Mouse (Mus musculus) hindbrain, embryonic 11.5 days (tissue): ENCODE results near the gene Hjurp. TPM values are rescaled to one million over a fixed set of nuclear protein-coding genes. Genes with fewer than 3 reads are reported as not detected.

ENCODE experiments used
- ATAC-seq: fragments of 200-750 bp; cut with Nextera tagmentation; 2 replicates; pipeline ENCODE4 v1.8.0; 2017; ENCODE audit warnings: mild to moderate bottlenecking, moderate TSS enrichment, moderate library complexity; ENCODE audit not compliant: low FRiP score
- DNase-seq: peaks from one replicate; pipeline ENCODE4 v3.0.0-alpha.2; 2015; ENCODE audit warnings: low spot score
- H3K27ac ChIP-seq: fragments of 300-500 bp; sonication (generic); 2 replicates; pipeline ENCODE4 v1.5.1; 2014; ENCODE audit warnings: mild to moderate bottlenecking, low read depth, low read length
- H3K27me3 ChIP-seq: fragments of 300-500 bp; sonication (generic); 2 replicates; pipeline ENCODE4 v1.6.1; 2014; ENCODE audit warnings: mild to moderate bottlenecking, low read length, moderate library complexity, mixed read lengths; ENCODE audit not compliant: control insufficient read depth, insufficient read depth
- H3K36me3 ChIP-seq: fragments of 300-500 bp; sonication (generic); 2 replicates; pipeline ENCODE4 v1.6.1; 2014; ENCODE audit warnings: mild to moderate bottlenecking, low read length, moderate library complexity, mixed read lengths; ENCODE audit not compliant: control insufficient read depth, insufficient read depth
- H3K4me1 ChIP-seq: fragments of 300-500 bp; sonication (generic); replicated peaks from 2 replicates; pipeline ENCODE4 v1.6.1; 2014; ENCODE audit warnings: low read length, mixed read lengths; ENCODE audit not compliant: control insufficient read depth, insufficient read depth
- H3K4me2 ChIP-seq: fragments of 300-500 bp; sonication (generic); replicated peaks from 2 replicates; pipeline ENCODE4 v1.6.1; 2014; ENCODE audit warnings: mild to moderate bottlenecking, low read depth, low read length
- H3K4me3 ChIP-seq: fragments of 300-500 bp; sonication (generic); 2 replicates; pipeline ENCODE4 v1.5.1; 2014; ENCODE audit warnings: low read depth, low read length
- H3K9ac ChIP-seq: fragments of 300-500 bp; sonication (generic); 2 replicates; pipeline ENCODE4 v1.6.1; 2014; ENCODE audit warnings: low read depth, low read length
- H3K9me3 ChIP-seq: fragments of 300-500 bp; sonication (generic); 2 replicates; pipeline ENCODE4 v1.6.1; 2016; ENCODE audit warnings: low read length; ENCODE audit not compliant: control insufficient read depth
- WGBS: fragments of 180-500 bp; shearing (Covaris S2); extraction: QIAGEN DNeasy Blood & Tissue Kit; methylation state at CpG from one replicate; pipeline ENCODE4 v1.1.7; 2014; 5-methylcytosine and 5-hydroxymethylcytosine counted together
- polyA plus RNA-seq: library from polyadenylated mRNA; unstranded; fragments of >200 nt; fragmentation: Nextera tagmentation; extraction: Ambion mirVana; gene quantifications from 2 replicates; pipeline ENCODE4 v1.2.1, GENCODE M21; 2014

Gene Hjurp
- polyA plus RNA-seq, result 126 and 136 TPM in 2 replicates

DNA sequence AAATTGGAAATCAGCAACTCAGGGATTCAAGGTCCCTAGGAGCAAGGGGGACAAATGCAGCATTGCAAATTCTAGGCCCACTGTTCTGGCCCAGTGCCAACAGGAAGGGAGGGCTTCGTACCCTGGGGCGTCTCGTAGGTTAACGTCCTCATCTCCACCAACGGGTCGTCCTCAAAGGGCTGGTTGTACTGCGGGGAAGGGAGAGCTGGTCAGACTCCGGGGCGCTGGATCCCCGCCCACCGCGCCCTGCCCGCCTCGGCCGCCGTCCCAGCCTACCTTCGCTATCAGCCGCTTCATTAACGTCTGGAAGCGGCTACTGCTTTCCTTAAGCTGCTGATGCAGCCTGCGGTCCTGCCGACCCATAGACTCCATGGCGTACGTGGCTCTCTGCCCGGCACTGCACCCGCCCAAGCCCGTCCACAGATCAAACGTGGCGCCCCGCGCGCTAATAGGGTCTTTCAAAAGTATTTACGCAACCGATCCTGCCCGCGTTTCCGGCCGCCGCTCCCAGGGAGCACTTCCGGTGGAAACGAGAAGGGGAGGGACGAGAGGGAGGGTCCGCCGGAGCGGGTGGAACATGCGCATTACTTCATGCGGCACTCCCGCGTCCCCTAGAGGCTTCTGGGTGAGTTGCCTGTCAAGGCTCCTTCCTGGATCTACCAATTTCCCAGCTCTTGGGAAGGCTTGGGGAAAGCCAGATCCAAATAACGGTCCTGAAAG, at the start of gene Hjurp, which contains the start of gene Trpm8:
Hjurp (minus strand) TSS at position 536 of the 720 bp plus-strand sequence.
Trpm8 (plus strand) TSS at position 564 of the 720 bp plus-strand sequence.
- Histone ChIP-seq H3K9ac (peak within 1 kb of the TSS; percentile 70), H3K9me3 (peaks cover 5% of the 10 kb centered on the region), H3K27ac (peak within 1 kb of the TSS; percentile 60), H3K4me2 (peak within 1 kb of the TSS; percentile 59), H3K27me3 (no peaks in the 10 kb centered on the region), H3K36me3 (peaks cover 24% of the 10 kb centered on the region), H3K4me1 (peaks cover 17% of the 10 kb centered on the region), H3K4me3 (peak within 1 kb of the TSS; percentile 60)
- 1% methylated on average over 50 of the region's 50 CpGs for WGBS
- DNase-seq (peak; percentile 100), ATAC-seq (peak; percentile 95)

DNA sequence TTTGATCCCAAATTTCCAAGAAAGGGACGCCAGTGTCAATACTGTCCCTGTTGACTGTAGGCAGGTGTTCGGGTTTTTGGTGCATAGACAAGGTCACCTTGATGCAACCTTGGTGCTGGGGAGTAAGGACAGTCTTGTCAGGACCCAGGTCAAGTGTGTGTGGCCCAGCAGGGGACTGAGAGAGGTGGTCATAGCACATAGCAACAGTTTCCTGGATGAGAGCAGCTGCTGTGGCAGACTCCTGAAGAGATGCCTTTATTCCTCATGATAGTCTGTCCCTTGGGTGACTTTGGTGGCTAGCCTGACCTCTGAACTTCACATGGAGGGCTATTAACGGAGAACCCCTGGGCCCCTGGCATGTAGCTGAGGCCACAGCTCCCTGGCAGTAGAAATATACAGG, 45.7 kb upstream of the Hjurp start:
- no peaks in the 10 kb centered on the region for H3K9me3 ChIP-seq
- WGBS, result 77% methylated on average over 3 of the region's 3 CpGs
- no peak overlapping the region for H3K4me3 ChIP-seq
- H3K4me1 ChIP-seq, result no peaks in the 10 kb centered on the region
- no peaks in the 10 kb centered on the region for H3K27me3 ChIP-seq
- no peak for DNase-seq
- H3K36me3 ChIP-seq, result no peaks in the 10 kb centered on the region
- no peak overlapping the region for H3K4me2 ChIP-seq
- no peak overlapping the region for H3K9ac ChIP-seq
- no peak overlapping the region for H3K27ac ChIP-seq
- ATAC-seq, result no peak

DNA sequence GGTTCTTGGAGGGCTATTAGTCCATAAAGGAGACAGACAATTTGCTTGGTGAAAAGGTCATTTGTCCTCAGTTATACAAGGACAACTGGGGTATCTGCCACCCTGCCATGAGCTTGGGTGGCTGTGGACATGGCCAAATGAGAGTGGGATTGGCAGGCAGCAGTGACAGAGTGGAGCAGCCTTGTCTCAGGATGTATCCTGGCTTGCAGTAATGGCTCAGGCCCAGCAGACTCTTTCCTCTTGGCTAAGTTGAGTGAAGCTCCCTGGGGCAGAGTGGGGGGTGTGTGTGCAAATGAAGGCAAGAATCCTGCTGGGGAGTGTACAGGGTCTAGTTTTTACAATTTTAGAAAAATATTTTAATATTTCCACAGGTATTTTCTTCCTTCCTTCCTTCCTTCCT, 44.7 kb upstream of the Hjurp start:
- DNase-seq (no peak), ATAC-seq (no peak)
- Histone ChIP-seq H3K9ac (no peak overlapping the region), H3K36me3 (no peaks in the 10 kb centered on the region), H3K4me2 (no peak overlapping the region), H3K4me1 (no peaks in the 10 kb centered on the region), H3K27ac (no peak overlapping the region), H3K27me3 (no peaks in the 10 kb centered on the region), H3K4me3 (no peak overlapping the region), H3K9me3 (no peaks in the 10 kb centered on the region)

DNA sequence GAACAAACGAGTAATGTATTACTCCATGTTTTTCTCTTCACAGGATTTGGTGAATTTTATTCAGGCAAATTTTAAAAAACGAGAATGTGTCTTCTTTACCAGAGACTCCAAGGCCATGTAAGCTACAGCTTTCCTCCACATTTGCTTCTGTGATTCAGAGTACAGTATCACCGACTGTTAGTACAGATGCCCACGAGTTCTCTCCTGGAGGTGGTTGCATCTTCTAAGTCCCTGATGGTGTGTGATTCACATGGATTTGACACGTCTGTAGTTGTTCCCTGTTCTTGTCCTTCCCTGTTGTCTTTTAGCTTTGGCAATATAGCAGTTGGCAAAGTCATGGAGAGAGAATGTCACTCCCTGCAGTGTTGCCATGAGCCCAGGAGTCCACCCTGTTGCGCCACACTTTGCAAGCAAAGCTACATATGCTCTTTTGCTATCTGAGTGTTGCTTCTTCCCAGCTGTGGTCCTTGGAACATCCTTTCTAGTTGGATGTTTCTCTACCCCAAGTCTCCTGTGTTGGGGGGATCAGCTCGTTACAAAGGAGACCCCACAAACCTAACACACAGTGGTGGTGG, 43.5 kb upstream of the Hjurp start:
- DNase-seq (no peak), ATAC-seq (no peak)
- no peak overlapping the region for H3K4me3 ChIP-seq
- H3K9me3 ChIP-seq, result no peaks in the 10 kb centered on the region
- no peak overlapping the region for H3K9ac ChIP-seq
- no peaks in the 10 kb centered on the region for H3K4me1 ChIP-seq
- no peak overlapping the region for H3K27ac ChIP-seq
- 79% methylated on average over 7 of the region's 7 CpGs for WGBS
- H3K27me3 ChIP-seq, result no peaks in the 10 kb centered on the region
- H3K4me2 ChIP-seq, result no peak overlapping the region
- H3K36me3 ChIP-seq, result no peaks in the 10 kb centered on the region

DNA sequence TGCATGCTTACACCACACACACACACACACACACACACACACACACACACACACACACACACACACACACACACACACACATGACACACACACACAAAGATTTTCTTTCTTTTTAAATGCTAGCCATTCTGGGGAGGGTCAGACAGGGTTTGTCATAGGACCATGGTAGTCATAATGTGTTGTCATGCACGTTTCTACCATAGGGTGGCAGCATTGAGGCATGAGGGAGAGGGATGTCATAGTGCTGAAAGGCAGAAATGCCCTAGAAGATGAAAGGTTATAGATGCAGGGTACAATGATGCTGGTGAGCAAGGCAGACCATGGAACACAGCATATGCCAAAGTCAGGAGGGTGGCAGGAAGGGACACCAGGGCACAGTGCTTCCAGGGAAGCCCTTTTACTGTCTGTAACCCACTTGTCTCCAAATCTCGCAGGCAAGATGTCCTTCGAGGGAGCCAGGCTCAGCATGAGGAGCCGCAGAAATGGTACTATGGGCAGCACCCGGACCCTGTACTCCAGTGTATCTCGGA, 41.2 kb upstream of the Hjurp start:
- Histone ChIP-seq H3K9me3 (no peaks in the 10 kb centered on the region), H3K4me2 (no peak overlapping the region), H3K27me3 (no peaks in the 10 kb centered on the region), H3K36me3 (no peaks in the 10 kb centered on the region), H3K27ac (no peak overlapping the region), H3K4me3 (no peak overlapping the region), H3K4me1 (no peaks in the 10 kb centered on the region), H3K9ac (no peak overlapping the region)
- ATAC-seq (no peak), DNase-seq (peak; percentile 83)
- 76% methylated on average over 6 of the region's 6 CpGs for WGBS

DNA sequence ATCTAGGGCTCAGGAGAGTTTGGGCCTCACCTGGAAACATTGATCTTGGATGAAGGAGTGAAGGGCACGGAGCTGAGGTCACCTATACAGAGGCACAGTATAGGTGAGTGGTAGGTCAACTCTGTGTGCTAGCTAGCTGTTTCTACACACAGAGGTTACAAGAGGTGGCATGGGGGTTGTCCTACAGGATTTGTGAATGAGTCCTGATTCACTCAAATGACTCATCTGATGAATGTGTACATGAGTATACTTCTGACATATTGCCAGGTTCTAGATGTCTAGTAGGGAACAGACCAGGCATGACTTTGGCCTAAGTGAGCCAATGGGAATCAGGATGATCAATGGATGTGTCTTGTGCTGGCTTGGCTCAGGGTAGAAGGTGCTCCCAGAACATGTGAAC, 39.8 kb upstream of the Hjurp start:
- H3K27me3 ChIP-seq, result no peaks in the 10 kb centered on the region
- no peak for DNase-seq

DNA sequence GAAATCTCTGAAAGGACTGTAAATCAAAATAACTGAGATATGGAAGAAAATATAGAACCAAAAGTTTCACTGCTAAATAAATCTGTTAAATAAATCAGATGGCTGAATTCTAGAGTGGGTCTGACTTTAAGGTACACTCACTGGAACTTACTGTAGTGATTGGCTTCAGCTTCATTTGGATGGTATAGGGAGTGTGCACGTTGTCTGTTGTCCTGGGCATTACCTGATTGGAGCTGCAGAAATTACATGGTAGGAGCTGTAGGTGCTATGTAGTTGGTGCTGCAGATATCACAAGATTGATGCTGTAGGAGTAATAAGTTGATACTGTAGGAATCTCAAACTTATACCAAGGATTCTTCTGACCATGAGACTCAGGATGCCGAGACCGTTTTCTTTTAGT, 32.9 kb upstream of the Hjurp start:
- Histone ChIP-seq H3K27me3 (no peaks in the 10 kb centered on the region), H3K4me3 (no peak overlapping the region), H3K4me1 (no peaks in the 10 kb centered on the region), H3K27ac (no peak overlapping the region), H3K4me2 (no peak overlapping the region), H3K9me3 (peaks cover 45% of the 10 kb centered on the region), H3K9ac (no peak overlapping the region), H3K36me3 (0 out of 2 replicates have a peak, but pooled peaks cover 2% of the 10 kb centered on the region)
- DNase-seq (peak; percentile 1), ATAC-seq (peak; percentile 36; the same call in 1 of the 2 replicates)
- WGBS, result 64% methylated on average over 3 of the region's 3 CpGs

More for the DNA sequence above, 39.8 kb upstream of the Hjurp start:
- no peak for ATAC-seq
- H3K27ac ChIP-seq, result no peak overlapping the region
- whole genome bisulfite sequencing, result 94% methylated on average over 1 of the region's 1 CpGs
- H3K4me1 ChIP-seq, result no peaks in the 10 kb centered on the region
- no peak overlapping the region for H3K4me2 ChIP-seq
- H3K9ac ChIP-seq, result no peak overlapping the region
- H3K36me3 ChIP-seq, result no peaks in the 10 kb centered on the region
- H3K4me3 ChIP-seq, result no peak overlapping the region
- no peaks in the 10 kb centered on the region for H3K9me3 ChIP-seq

DNA sequence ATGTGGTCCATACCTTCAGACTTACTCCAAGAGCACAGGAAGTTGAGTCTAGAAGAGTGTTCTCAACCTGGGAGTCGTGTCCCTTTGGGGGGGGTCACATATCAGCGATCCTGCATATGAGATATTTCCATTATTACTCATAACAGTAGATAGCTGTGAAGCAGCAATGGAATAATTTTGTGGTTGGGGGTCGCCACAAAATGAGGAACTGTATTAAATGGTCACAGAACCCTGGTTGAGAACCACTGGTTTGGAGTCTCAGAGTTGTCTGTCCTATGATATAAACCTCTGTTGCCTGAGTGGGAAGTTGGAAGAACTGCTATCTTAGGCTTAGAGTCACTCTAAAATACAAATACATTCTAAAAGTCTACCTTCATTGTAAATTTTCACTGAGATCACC, 32.5 kb upstream of the Hjurp start:
- H3K36me3 ChIP-seq, result 0 out of 2 replicates have a peak, but pooled peaks cover 2% of the 10 kb centered on the region
- 54% methylated on average over 3 of the region's 3 CpGs for WGBS
- no peak overlapping the region for H3K27ac ChIP-seq
- no peaks in the 10 kb centered on the region for H3K27me3 ChIP-seq
- no peaks in the 10 kb centered on the region for H3K4me1 ChIP-seq
- no peak overlapping the region for H3K4me2 ChIP-seq
- peak; percentile 44; the same call in 1 of the 2 replicates for ATAC-seq
- H3K4me3 ChIP-seq, result no peak overlapping the region
- H3K9me3 ChIP-seq, result peaks cover 50% of the 10 kb centered on the region
- no peak overlapping the region for H3K9ac ChIP-seq
- DNase-seq, result peak; percentile 1
